Mouse (Mus musculus): Measurements from ENCODE around the gene Igf2bp1. TPM values are rescaled to one million over a fixed set of nuclear protein-coding genes. Genes with fewer than 3 reads are reported as not detected.

The Igf2bp1 gene
- total RNA-seq (2023), result not detected

DNA sequence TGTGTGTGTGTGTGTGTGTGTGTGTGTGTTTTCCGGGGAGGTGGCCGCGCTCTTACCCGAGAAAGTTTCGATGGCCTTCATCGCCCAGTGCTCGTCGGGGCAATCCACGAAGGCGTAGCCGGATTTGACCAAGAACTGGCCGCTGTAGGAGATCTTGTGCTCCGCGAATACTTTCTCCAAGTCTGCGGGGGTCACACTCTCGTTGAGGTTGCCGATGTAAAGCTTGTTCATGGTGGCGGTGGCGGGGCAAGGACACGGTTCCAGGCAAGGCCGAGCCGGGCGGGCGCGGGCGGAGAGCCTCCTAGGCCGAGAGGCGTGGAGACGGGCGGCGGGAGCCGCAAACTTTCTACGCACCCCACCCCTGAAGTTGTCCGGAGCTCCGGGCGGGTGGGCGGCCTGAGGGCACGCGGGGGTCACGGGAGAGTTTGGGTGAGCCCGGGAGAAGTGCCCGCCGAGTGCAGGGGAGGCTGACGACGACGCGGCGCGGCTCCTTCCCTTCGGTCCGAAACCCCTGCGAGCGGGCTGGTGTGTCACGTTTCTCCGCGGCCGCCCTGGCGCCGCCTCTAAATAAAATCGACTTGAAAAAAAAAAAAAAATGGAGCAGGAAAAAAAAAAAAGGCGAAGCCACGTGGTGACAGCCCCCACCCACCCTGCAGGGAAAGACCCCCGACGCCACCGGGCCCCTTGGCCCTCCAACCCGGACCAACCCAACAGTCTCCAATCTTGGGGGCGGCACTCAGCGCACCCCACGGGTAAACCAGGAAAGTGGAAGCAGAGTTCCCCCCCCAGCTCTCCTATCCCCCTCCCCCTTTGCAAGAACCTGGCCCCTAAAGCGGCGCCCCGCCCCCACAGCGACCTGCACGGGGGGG, at the start of gene Igf2bp1:
TSS of gene Igf2bp1 (minus strand) at position 538 of the 869 bp plus-strand sequence.

DNA sequence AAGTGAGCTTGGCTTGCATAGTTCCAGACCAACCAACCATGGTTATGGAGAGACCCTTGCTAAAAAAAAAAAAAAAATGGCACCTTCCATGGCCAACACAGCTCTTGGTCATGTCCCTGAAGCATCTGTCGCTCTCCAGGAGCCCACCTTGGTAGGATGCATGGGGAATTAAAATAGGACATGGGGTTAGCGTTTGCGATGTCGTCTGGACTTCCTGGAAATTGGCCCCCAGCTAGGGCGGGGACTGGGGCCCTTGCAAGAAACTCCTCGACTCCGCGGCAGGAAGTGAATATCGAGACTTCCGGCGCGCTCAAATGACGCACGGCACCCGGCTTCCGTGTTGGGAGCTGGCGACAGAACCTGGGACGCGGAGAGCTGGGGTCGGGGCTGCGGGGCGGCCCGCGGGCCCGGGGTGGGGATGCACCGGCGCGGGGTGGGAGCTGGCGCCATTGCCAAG, 28.9 kb upstream of the Igf2bp1 start, which contains the start of gene Snf8:
TSS of gene Snf8 (plus strand) at position 290 of the 457 bp plus-strand sequence.

DNA sequence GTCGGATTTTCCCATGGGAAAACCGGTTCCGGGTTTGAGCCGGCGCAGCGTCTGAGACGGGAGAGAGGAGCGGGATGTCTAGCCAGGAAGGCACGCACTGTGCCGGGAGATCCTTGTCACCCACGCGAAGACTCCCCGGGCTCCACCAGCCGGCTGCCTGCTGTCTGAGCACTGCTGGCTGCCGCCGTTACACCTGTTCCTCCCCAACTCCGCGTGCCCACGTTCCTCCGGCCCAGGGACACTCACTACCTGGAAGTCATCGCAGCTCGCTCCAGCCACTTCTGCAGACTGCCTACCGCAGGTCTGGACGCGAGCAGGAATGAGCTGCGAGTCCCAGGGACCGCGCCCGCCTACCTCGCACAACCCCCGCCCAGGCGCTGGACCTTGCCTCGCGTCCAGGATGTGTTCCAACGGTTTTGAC, 91.2 kb downstream of the Igf2bp1 start, which contains the start of gene B4galnt2:
TSS of gene B4galnt2 (minus strand) at position 321 of the 421 bp plus-strand sequence.

Other genes starting within 250 kb of the Igf2bp1 start
- 100 to 1,000 TPM; 167 to 174 TPM for gene Phospho1, start 181.4 kb downstream of the Igf2bp1 start, total RNA-seq (2023)
- gene Gngt2, start 168.7 kb downstream of the Igf2bp1 start, total RNA-seq (2023), result 10 to 100 TPM; 20.5 to 30.0 TPM
- gene Abi3, start 163.5 kb downstream of the Igf2bp1 start, total RNA-seq (2023), result 10 to 100 TPM in 1 of 2 experiments, 1 to 10 TPM in 1; 9.6 to 17.9 TPM
- not detected for gene B4galnt2, start 91.0 kb downstream of the Igf2bp1 start, total RNA-seq (2023)
- not detected for gene Gip, start 18.6 kb upstream of the Igf2bp1 start, total RNA-seq (2023)
- 10 to 100 TPM; 53.3 to 63.4 TPM for gene Snf8, start 28.9 kb upstream of the Igf2bp1 start, total RNA-seq (2023)
- gene Ube2z, start 59.4 kb upstream of the Igf2bp1 start, total RNA-seq (2023), result 10 to 100 TPM; 32.3 to 33.4 TPM
- gene Atp5g1, start 69.7 kb upstream of the Igf2bp1 start, total RNA-seq (2023), result 10 to 100 TPM; 90.1 to 93.2 TPM
- not detected for gene Calcoco2, start 106.0 kb upstream of the Igf2bp1 start, total RNA-seq (2023)
- gene Ttll6, start 127.8 kb upstream of the Igf2bp1 start, total RNA-seq (2023), result not detected
- not detected for gene Hoxb13, start 188.4 kb upstream of the Igf2bp1 start, total RNA-seq (2023)

Data from neutrophil, adult 59 days (primary cell).